8 mouse cellular contexts compared by ENCODE assay signal in genomic region chr7:130837941-130838657, GRCm38 (mm10). TPM values are rescaled to one million over a fixed set of nuclear protein-coding genes. Genes with fewer than 3 reads are reported as not detected.
DNase-seq lines count a peak whose midpoint lies in the region; ATAC-seq and TF ChIP-seq lines count a peak whose summit lies in the region.

No protein-coding gene starts in this region.

- peak overlapping the region; percentile 7; the same call in 1 of the 2 replicates for H3K27ac ChIP-seq in heart, embryonic 10.5 days
- peak overlapping the region; percentile 78 for H3K27ac ChIP-seq in cerebellum, adult 2 months (ENCODE audit: insufficient read depth, low read length)
- H3K27ac ChIP-seq in forebrain, postnatal 0 days (ENCODE audit: low read depth, low read length), result no peak overlapping the region
- H3K27ac ChIP-seq in midbrain, embryonic 11.5 days (ENCODE audit: low read depth, low read length), result peak overlapping the region; percentile 70

- TF ChIP-seq CTCF in cerebellum, adult 2 months (IDR thresholded peaks at IDR 0.05; ENCODE audit: borderline replicate concordance, insufficient read depth, low read depth, low read length), result no peak
- no peak for TF ChIP-seq CTCF in forebrain, postnatal 0 days (IDR thresholded peaks at IDR 0.05; ENCODE audit: low read depth)

- H3K4me2 ChIP-seq in forebrain, postnatal 0 days (ENCODE audit: low read depth), result no peak overlapping the region
- H3K4me2 ChIP-seq in midbrain, embryonic 11.5 days, result peak overlapping the region; percentile 6; the same call in 1 of the 2 replicates

- no peaks in the 10 kb centered on the region for H3K9me3 ChIP-seq in heart, embryonic 10.5 days
- H3K9me3 ChIP-seq in forebrain, postnatal 0 days (ENCODE audit: low read length), result no peaks in the 10 kb centered on the region
- no peaks in the 10 kb centered on the region for H3K9me3 ChIP-seq in midbrain, embryonic 11.5 days (ENCODE audit: control insufficient read depth, low read length)

- peaks cover 9% of the 10 kb centered on the region; the same call in 1 of the 2 replicates for H3K27me3 ChIP-seq in heart, embryonic 10.5 days (ENCODE audit: insufficient read depth, poor library complexity, severe bottlenecking)
- H3K27me3 ChIP-seq in cerebellum, adult 2 months (ENCODE audit: control insufficient read depth, insufficient read depth, low read length), result no peaks in the 10 kb centered on the region
- H3K27me3 ChIP-seq in forebrain, postnatal 0 days (ENCODE audit: insufficient read depth, low read length), result no peaks in the 10 kb centered on the region; the same call in 1 of the 2 replicates
- 0 out of 2 replicates have a peak, but pooled peaks cover 2% of the 10 kb centered on the region for H3K27me3 ChIP-seq in midbrain, embryonic 11.5 days (ENCODE audit: control insufficient read depth, insufficient read depth, low read length)

- TF ChIP-seq POLR2A in cerebellum, adult 2 months (IDR thresholded peaks at IDR 0.05; ENCODE audit: borderline replicate concordance, insufficient read depth, low read length), result peak; percentile 7; the same call in 1 of the 2 replicates

- no peak overlapping the region for H3K4me3 ChIP-seq in heart, embryonic 10.5 days
- peak overlapping the region; percentile 31 for H3K4me3 ChIP-seq in cerebellum, adult 2 months (replicated peaks; ENCODE audit: insufficient read depth, low read depth, low read length)
- H3K4me3 ChIP-seq in forebrain, postnatal 0 days (ENCODE audit: low read depth, low read length), result no peak overlapping the region
- H3K4me3 ChIP-seq in midbrain, embryonic 11.5 days (ENCODE audit: low read depth, low read length), result no peak overlapping the region

- ATAC-seq in forebrain, postnatal 0 days, result peak; percentile 84
- peak; percentile 79 for ATAC-seq in midbrain, embryonic 11.5 days (ENCODE audit: low FRiP score)

- no peaks in the 10 kb centered on the region for H3K36me3 ChIP-seq in heart, embryonic 10.5 days
- no peaks in the 10 kb centered on the region for H3K36me3 ChIP-seq in forebrain, postnatal 0 days (ENCODE audit: insufficient read depth)
- H3K36me3 ChIP-seq in midbrain, embryonic 11.5 days (ENCODE audit: control insufficient read depth, insufficient read depth, low read length), result no peaks in the 10 kb centered on the region

- H3K9ac ChIP-seq in forebrain, postnatal 0 days, result no peak overlapping the region
- H3K9ac ChIP-seq in midbrain, embryonic 11.5 days (ENCODE audit: low read length), result no peak overlapping the region; the same call in 1 of the 2 replicates

- no peak for DNase-seq in heart, embryonic 10.5 days (ENCODE audit: low spot score)
- no peak for DNase-seq in heart, adult 11 months
- peak; percentile 87 for DNase-seq in cerebellum, adult 2 months
- DNase-seq in forebrain, postnatal 0 days, result peak; percentile 56
- DNase-seq in midbrain, embryonic 11.5 days (ENCODE audit: low spot score, missing footprints), result peak; percentile 90
- no peak for DNase-seq in adrenal gland, postnatal 25 days
- DNase-seq in gastrocnemius, postnatal 4 days (ENCODE audit: low spot score in 2 of 2), result no peak
- no peak for DNase-seq in thymus, adult 18-20 months

- H3K4me1 ChIP-seq in heart, embryonic 10.5 days, result peaks cover 34% of the 10 kb centered on the region
- peaks cover 29% of the 10 kb centered on the region for H3K4me1 ChIP-seq in cerebellum, adult 2 months (ENCODE audit: control insufficient read depth, insufficient read depth, low read length)
- peaks cover 10% of the 10 kb centered on the region; the same call in 1 of the 2 replicates for H3K4me1 ChIP-seq in forebrain, postnatal 0 days (ENCODE audit: insufficient read depth)
- peaks cover 31% of the 10 kb centered on the region for H3K4me1 ChIP-seq in midbrain, embryonic 11.5 days (ENCODE audit: control insufficient read depth, insufficient read depth, low read length)

- WGBS in heart, embryonic 10.5 days, result 45% methylated on average over 12 of the region's 12 CpGs
- 3% methylated on average over 12 of the region's 12 CpGs for WGBS in cerebellum, adult 2 months
- 6% methylated on average over 12 of the region's 12 CpGs for WGBS in forebrain, postnatal 0 days
- 13% methylated on average over 12 of the region's 12 CpGs for WGBS in midbrain, embryonic 11.5 days

RNA-seq across cellular contexts. Expression of gene Plekha1, which starts 27.5 kb away (rescaled TPM):
- polyA plus RNA-seq in heart, embryonic 10.5 days (2016; fragmentation: Nextera tagmentation; extraction: Ambion mirVana), result 44.4 and 55.3 TPM in 2 replicates
- 107 and 110 TPM in 2 replicates for polyA plus RNA-seq in cerebellum, adult 2 months (2012; rRNA removed)
- 84.6 and 112 TPM in 2 replicates for total RNA-seq in forebrain, postnatal 0 days (2014; rRNA removed)
- polyA plus RNA-seq in forebrain, postnatal 0 days (2015; fragmentation: Nextera tagmentation; extraction: Ambion mirVana), result 38.7 and 47.7 TPM in 2 replicates
- polyA plus RNA-seq in midbrain, embryonic 11.5 days (2014; fragmentation: Nextera tagmentation; extraction: Ambion mirVana), result 37.6 and 40.8 TPM in 2 replicates
- total RNA-seq in adrenal gland, postnatal 25 days (2021), result 26.7 and 32.6 TPM in 2 replicates
- 10 to 100 TPM; 31.4 to 37.8 TPM for total RNA-seq in gastrocnemius, postnatal 4 days (2021)

Comparison
In these comparisons a context has a peak if more than half of its experiments do, and no peak if none do; other contexts are left out.
1. DNase-seq: peak in cerebellum, adult 2 months (2 of 2), forebrain, postnatal 0 days (single experiment) and midbrain, embryonic 11.5 days (single experiment); none in heart, embryonic 10.5 days (single experiment), heart, adult 11 months (single experiment), adrenal gland, postnatal 25 days (single experiment), gastrocnemius, postnatal 4 days (0 of 2) and thymus, adult 18-20 months (0 of 2).